Mouse (Mus musculus) midbrain, embryonic 14.5 days (tissue): ENCODE results near the gene Trmo. TPM values are rescaled to one million over a fixed set of nuclear protein-coding genes. Genes with fewer than 3 reads are reported as not detected.

Source experiments
- ATAC-seq: fragments of 200-750 bp; cut with Nextera tagmentation; 2 replicates; pipeline ENCODE4 v1.8.0; 2017; ENCODE audit warnings: moderate number of reproducible peaks, moderate library complexity; ENCODE audit not compliant: low FRiP score, low TSS enrichment
- DNase-seq: peaks from one replicate; pipeline ENCODE4 v3.0.0-alpha.2; 2015
- H3K27ac ChIP-seq: fragments of 300-500 bp; sonication (generic); replicated peaks from 2 replicates; pipeline ENCODE4 v1.5.1; 2014; ENCODE audit warnings: mild to moderate bottlenecking, low read depth, low read length, moderate library complexity
- H3K27me3 ChIP-seq: fragments of 300-500 bp; sonication (generic); 2 replicates; pipeline ENCODE4 v1.6.1; 2014; ENCODE audit warnings: low read length, control low read depth, mixed read lengths; ENCODE audit not compliant: control insufficient read depth, insufficient read depth
- H3K36me3 ChIP-seq: fragments of 300-500 bp; sonication (generic); 2 replicates; pipeline ENCODE4 v1.6.1; 2014; ENCODE audit warnings: low read length, control low read depth; ENCODE audit not compliant: control insufficient read depth, insufficient read depth
- H3K4me1 ChIP-seq: fragments of 300-500 bp; sonication (generic); 2 replicates; pipeline ENCODE4 v1.6.1; 2014; ENCODE audit warnings: mild to moderate bottlenecking, antibody characterized with exemption, low read length, control low read depth; ENCODE audit not compliant: control insufficient read depth, insufficient read depth
- H3K4me2 ChIP-seq: fragments of 300-500 bp; sonication (generic); 2 replicates; pipeline ENCODE4 v1.6.1; 2014; ENCODE audit warnings: mild to moderate bottlenecking, low read length, moderate library complexity
- H3K4me3 ChIP-seq: fragments of 300-500 bp; sonication (generic); replicated peaks from 2 replicates; pipeline ENCODE4 v1.5.1; 2014; ENCODE audit warnings: low read depth, low read length
- H3K9ac ChIP-seq: fragments of 300-500 bp; sonication (generic); replicated peaks from 2 replicates; pipeline ENCODE4 v1.6.1; 2014; ENCODE audit warnings: mild to moderate bottlenecking, low read length, moderate library complexity
- H3K9me3 ChIP-seq: fragments of 300-500 bp; sonication (generic); 2 replicates; pipeline ENCODE4 v1.6.1; 2016; ENCODE audit warnings: low read length, control low read depth, mixed read lengths; ENCODE audit not compliant: control insufficient read depth
- WGBS: fragments of 180-500 bp; shearing (Covaris S2); extraction: QIAGEN DNeasy Blood & Tissue Kit; methylation state at CpG from one replicate; pipeline ENCODE4 v1.1.7; 2014; 5-methylcytosine and 5-hydroxymethylcytosine counted together
- polyA plus RNA-seq: library from polyadenylated mRNA; unstranded; fragments of >200 nt; fragmentation: Nextera tagmentation; extraction: Ambion mirVana; gene quantifications from 2 replicates; pipeline ENCODE4 v1.2.1, GENCODE M21; 2014

Gene Trmo
- polyA plus RNA-seq, 1 experiment from 2014 or later, result 10.1 TPM

DNA sequence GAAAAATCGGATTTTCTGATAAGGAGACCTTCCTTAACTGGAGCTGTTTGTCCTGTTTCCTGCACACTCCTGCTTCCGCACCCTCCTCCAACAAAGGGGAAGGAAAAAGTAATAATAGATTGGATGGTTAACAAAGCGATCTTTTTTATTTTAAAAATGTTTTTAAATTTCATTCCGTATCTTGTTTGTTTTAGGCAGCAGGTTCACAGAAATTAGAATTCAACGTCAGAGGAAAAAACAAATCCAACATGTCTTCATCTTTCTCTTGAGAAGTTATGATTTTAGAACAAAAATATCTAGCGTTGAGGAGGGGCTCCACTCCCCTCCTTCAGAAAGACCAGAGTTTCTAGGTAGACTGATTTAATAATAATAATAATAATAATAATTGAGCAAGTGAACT is 43.0 kb downstream of the Trmo start:
- Histone ChIP-seq H3K36me3 (no peaks in the 10 kb centered on the region), H3K9ac (no peak overlapping the region), H3K4me1 (no peaks in the 10 kb centered on the region), H3K4me2 (no peak overlapping the region), H3K9me3 (no peaks in the 10 kb centered on the region), H3K4me3 (no peak overlapping the region), H3K27ac (no peak overlapping the region), H3K27me3 (peaks cover 95% of the 10 kb centered on the region)
- ATAC-seq (no peak), DNase-seq (no peak)
- 22% methylated on average over 6 of the region's 6 CpGs for WGBS

DNA sequence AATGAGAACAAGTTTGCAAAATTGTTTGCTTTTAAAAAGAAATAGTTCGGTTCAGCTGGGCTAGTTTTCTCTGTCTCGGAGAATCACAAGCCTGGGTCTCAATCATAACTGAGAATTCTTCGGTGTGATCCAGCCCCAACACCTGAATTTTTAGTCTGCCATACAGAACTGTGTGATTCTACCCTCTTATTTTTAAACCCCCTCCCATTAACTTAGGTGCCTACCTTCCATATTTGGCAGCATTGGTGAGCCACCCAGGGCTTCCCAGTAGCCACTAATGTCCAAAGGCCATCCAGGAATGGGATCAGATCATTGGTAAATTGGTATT is 43.5 kb downstream of the Trmo start:
- no peaks in the 10 kb centered on the region for H3K9me3 ChIP-seq

DNA sequence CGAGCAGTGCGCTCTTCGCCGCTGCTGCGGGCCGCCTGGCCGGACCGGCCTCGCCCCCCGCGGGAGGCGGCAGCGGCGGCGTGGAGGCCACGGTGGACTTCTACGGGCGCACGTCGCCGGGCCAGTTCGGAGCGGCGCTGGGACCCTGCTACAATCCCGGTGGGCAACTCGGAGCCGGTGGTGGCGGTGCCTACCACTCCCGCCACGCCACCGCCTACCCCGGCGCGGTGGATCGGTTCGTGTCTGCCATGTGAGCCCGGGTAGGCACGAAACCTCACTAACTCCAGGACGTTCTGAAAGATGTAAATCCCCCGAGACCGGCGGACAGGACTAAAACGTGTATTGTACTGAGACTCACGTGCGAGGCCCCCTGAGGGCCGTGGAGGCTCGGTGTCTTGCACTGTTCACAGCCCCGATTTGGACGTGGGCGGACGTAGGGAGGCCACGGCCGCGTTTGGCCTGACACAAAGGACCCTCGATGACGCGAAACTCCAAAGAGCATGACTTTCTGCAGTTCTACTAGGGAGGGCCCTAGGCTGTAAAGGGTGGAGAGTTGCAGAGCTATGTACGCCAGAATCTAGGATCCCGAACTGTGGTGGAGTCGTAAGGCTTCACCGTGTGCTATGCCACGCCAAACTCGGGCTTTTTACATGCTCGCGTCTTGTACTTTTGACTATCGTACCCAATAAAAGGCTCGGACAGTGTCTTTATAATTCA is 44.0 kb downstream of the Trmo start:
- no peak overlapping the region for H3K9ac ChIP-seq
- peak; percentile 34 for DNase-seq
- no peaks in the 10 kb centered on the region for H3K4me1 ChIP-seq
- H3K4me3 ChIP-seq, result peak overlapping the region; percentile 34; the same call in 1 of the 2 replicates
- ATAC-seq, result no peak
- H3K9me3 ChIP-seq, result no peaks in the 10 kb centered on the region
- 3% methylated on average over 67 of the region's 67 CpGs for WGBS
- H3K27me3 ChIP-seq, result peaks cover 95% of the 10 kb centered on the region
- H3K4me2 ChIP-seq, result peak overlapping the region; percentile 43
- H3K36me3 ChIP-seq, result no peaks in the 10 kb centered on the region
- no peak overlapping the region for H3K27ac ChIP-seq

More for the DNA sequence above, 43.5 kb downstream of the Trmo start:
- no peak overlapping the region for H3K4me2 ChIP-seq
- WGBS, result 16% methylated on average over 3 of the region's 3 CpGs
- H3K27me3 ChIP-seq, result peaks cover 95% of the 10 kb centered on the region
- ATAC-seq (no peak), DNase-seq (no peak)
- no peaks in the 10 kb centered on the region for H3K4me1 ChIP-seq
- no peak overlapping the region for H3K4me3 ChIP-seq
- no peaks in the 10 kb centered on the region for H3K36me3 ChIP-seq
- no peak overlapping the region for H3K9ac ChIP-seq
- no peak overlapping the region for H3K27ac ChIP-seq

DNA sequence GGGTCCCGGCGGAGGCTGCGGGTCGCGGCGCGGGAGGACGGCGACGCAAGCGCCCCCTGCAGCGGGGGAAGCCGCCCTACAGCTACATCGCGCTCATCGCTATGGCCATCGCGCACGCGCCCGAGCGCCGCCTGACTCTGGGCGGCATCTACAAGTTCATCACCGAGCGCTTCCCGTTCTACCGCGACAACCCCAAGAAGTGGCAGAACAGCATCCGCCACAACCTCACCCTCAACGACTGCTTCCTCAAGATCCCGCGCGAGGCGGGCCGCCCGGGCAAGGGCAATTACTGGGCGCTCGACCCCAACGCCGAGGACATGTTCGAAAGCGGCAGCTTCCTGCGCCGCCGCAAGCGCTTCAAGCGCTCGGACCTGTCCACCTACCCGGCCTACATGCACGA is 44.9 kb downstream of the Trmo start:
- under 1% methylated on average over 51 of the region's 51 CpGs for WGBS
- no peak overlapping the region for H3K9ac ChIP-seq

DNA sequence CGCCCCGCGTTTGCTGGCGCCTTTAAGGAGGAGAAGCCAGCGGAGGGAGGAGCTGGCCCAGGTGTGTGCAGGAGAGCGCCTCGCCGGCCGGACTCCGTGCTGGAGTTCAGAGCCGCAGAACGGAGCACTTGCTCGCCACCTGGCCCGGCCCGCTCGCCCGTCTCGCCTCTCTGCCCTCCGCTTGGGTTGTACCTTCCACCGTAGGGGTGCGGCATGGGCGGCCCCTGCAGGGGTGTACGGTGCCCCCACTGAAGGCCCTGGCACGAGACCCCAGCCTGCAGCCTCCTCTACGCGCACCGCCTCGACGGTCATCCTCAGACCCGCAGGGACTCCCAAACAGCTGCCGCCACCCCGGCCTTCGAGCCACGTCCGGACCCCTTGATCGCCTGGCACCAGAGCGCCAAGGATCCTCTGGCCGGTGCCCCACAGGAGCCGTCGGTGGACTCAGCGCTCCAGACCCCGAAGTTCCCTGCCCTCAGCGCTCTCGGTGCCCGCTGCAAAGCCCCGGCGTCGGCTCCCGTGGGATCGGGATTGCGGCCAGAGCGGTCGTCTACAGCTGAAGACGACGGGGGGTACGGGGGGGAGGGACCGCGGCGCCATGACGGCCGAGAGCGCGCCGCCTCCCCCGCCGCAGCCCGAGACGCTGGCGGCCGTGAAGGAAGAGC is 45.5 kb downstream of the Trmo start, which contains the start of gene Foxe1:
Foxe1 (plus strand) TSS at position 14 of the 665 bp plus-strand sequence.
- Histone ChIP-seq H3K27me3 (peaks cover 95% of the 10 kb centered on the region), H3K9me3 (no peaks in the 10 kb centered on the region), H3K4me2 (peak within 1 kb of the TSS; percentile 43), H3K9ac (0 out of 2 replicates have a peak within 1 kb of the TSS, but pooled peaks have one; percentile 3), H3K27ac (no peak within 1 kb of the TSS), H3K36me3 (no peaks in the 10 kb centered on the region), H3K4me1 (no peaks in the 10 kb centered on the region), H3K4me3 (peak within 1 kb of the TSS; percentile 34)
- ATAC-seq, result no peak
- WGBS, result under 1% methylated on average over 54 of the region's 70 CpGs
- DNase-seq, result peak; percentile 15

More for the DNA sequence above, 44.9 kb downstream of the Trmo start:
- peak overlapping the region; percentile 43 for H3K4me2 ChIP-seq
- no peak overlapping the region for H3K27ac ChIP-seq
- peaks cover 95% of the 10 kb centered on the region for H3K27me3 ChIP-seq
- DNase-seq (peak; percentile 71), ATAC-seq (no peak)
- H3K4me1 ChIP-seq, result no peaks in the 10 kb centered on the region
- H3K36me3 ChIP-seq, result no peaks in the 10 kb centered on the region
- no peaks in the 10 kb centered on the region for H3K9me3 ChIP-seq
- H3K4me3 ChIP-seq, result peak overlapping the region; percentile 34

DNA sequence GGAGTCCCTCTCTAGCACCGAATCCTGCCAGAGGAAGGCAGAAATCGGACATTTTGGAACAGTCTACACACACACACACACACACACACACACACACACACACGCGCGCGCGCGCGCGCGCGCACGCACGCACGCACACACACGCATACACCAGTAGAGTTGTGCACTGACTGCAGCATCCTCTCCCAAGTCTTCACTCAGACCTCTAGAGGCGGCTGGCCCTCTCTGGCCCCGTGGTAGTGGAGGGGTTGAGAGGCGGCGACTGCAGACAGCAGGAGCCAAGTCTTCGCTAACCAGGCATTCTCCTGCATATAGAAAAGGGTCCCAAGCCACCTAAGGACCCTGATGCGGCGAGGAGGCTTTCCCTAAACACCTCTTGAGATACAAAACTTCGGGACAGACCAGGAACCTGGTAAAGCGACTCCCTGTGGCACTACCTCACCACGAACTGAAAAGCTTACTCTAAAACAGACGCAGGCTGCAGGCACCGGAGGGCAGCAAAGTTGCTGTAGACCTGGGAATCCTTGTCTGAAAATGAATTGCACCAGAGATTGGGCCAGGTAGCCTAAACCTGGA is 46.4 kb downstream of the Trmo start:
- Histone ChIP-seq H3K27ac (no peak overlapping the region), H3K4me3 (no peak overlapping the region), H3K36me3 (no peaks in the 10 kb centered on the region), H3K4me2 (peak overlapping the region; percentile 15; the same call in 1 of the 2 replicates), H3K27me3 (peaks cover 97% of the 10 kb centered on the region), H3K4me1 (no peaks in the 10 kb centered on the region), H3K9ac (no peak overlapping the region), H3K9me3 (no peaks in the 10 kb centered on the region)
- ATAC-seq, result no peak; the same call in 1 of the 2 replicates
- DNase-seq, result peak; percentile 46
- under 1% methylated on average over 28 of the region's 28 CpGs for WGBS

DNA sequence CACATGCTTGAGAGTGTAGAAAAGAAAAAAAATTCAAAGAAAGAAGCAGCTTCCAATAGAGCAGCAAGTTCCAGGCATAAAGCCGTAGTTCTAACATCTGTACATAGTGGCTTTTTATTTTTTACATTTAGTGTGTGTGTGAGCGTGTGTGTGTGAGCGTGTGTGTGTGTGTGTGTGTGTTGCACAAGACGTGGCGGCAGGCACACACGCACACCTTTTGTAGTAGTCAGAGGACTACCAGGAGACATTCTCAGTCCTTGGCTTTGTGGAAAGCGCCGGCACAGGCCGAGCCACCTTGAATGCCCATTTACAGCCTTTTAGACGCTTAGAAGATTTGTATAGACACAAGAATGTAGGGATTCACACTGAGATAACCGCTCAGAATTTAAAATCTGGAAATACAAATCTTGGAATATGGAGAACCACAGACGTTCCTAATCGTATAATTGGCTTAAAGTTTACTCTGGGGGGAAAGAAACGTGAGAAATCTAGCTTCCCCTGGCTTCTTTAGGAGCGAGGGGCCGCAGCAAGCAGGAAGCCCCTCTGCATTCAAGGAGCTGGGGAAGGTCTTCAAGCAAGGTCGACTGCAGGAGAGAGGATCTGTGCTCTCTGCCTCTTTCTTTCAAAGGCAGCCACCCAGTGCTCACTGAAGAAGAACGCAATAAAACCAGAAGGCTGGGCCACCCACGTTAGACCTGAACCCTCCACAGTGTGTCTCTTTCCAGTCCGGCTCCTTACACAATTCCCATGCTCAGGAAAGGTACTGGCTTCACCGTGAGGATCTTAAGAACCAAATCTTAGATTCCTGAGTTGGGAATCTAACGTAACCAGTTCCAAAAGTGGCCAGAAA is 47.2 kb downstream of the Trmo start:
- 5% methylated on average over 22 of the region's 22 CpGs for WGBS
- no peaks in the 10 kb centered on the region for H3K4me1 ChIP-seq
- no peaks in the 10 kb centered on the region for H3K36me3 ChIP-seq

DNA sequence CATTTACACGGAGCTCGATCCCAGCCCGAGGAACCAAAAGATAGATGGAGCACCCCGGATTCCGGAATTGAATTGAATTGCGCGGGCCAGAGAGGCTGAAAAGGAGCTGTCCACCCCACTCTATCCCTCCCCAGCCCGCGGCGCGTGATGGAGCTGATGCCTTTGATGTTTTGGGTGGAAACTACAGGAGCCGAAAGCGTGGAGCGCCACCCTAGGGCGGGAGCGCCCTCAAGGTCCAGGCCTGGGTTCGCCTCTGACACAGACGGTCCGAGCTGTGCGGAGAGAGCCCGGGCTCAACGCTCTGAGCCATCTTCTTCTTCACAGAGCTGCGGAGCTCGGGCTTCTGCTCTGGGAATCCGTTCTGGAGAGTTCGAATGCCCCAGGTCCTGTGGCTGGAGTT is 49.7 kb downstream of the Trmo start:
- Histone ChIP-seq H3K36me3 (no peaks in the 10 kb centered on the region), H3K9ac (no peak overlapping the region), H3K9me3 (no peaks in the 10 kb centered on the region), H3K4me1 (no peaks in the 10 kb centered on the region), H3K27ac (no peak overlapping the region), H3K4me3 (no peak overlapping the region), H3K27me3 (peaks cover 81% of the 10 kb centered on the region), H3K4me2 (no peak overlapping the region)
- DNase-seq (peak; percentile 28), ATAC-seq (no peak)
- WGBS, result under 1% methylated on average over 26 of the region's 26 CpGs

More for the DNA sequence above, 47.2 kb downstream of the Trmo start:
- no peak overlapping the region for H3K27ac ChIP-seq
- DNase-seq (peak; percentile 19), ATAC-seq (no peak)
- H3K4me2 ChIP-seq, result no peak overlapping the region
- H3K27me3 ChIP-seq, result peaks cover 97% of the 10 kb centered on the region
- H3K9me3 ChIP-seq, result no peaks in the 10 kb centered on the region
- H3K4me3 ChIP-seq, result no peak overlapping the region
- no peak overlapping the region for H3K9ac ChIP-seq
